Comparison of ENCODE assay signal across 8 mouse cellular contexts in genomic region chr4:134914864-134915209, GRCm38 (mm10). TPM values are rescaled to one million over a fixed set of nuclear protein-coding genes. Genes with fewer than 3 reads are reported as not detected.
DNase-seq lines count a peak whose midpoint lies in the region; ATAC-seq and TF ChIP-seq lines count a peak whose summit lies in the region.

Gene Tmem50a (minus strand): TSS chr4:134915024.

- H3K4me1 ChIP-seq in G1E (ENCODE audit: insufficient read depth, low read depth, low read length): peaks cover 57% of the 10 kb centered on the region
- peaks cover 24% of the 10 kb centered on the region for H3K4me1 ChIP-seq in forebrain, embryonic 15.5 days
- H3K4me1 ChIP-seq in neural tube, embryonic 14.5 days (ENCODE audit: control insufficient read depth, insufficient read depth, low read length): peaks cover 11% of the 10 kb centered on the region
- peaks cover 7% of the 10 kb centered on the region for H3K4me1 ChIP-seq in testis, adult 2 months (ENCODE audit: control insufficient read depth, insufficient read depth, low read length)

- no peaks in the 10 kb centered on the region for H3K9me3 ChIP-seq in G1E (replicated peaks)
- H3K9me3 ChIP-seq in forebrain, embryonic 15.5 days: no peaks in the 10 kb centered on the region
- H3K9me3 ChIP-seq in neural tube, embryonic 14.5 days (ENCODE audit: control insufficient read depth, low read length): no peaks in the 10 kb centered on the region

- H3K4me3 ChIP-seq in G1E (ENCODE audit: low read depth, low read length): peak within 1 kb of the TSS; percentile 89
- peak within 1 kb of the TSS; percentile 97 for H3K4me3 ChIP-seq in forebrain, embryonic 15.5 days
- H3K4me3 ChIP-seq in neural tube, embryonic 14.5 days (ENCODE audit: low read depth, low read length): peak within 1 kb of the TSS; percentile 70
- peak within 1 kb of the TSS; percentile 88 for H3K4me3 ChIP-seq in testis, adult 2 months (ENCODE audit: control insufficient read depth, low read depth, low read length)

- intact Hi-C loops in heart, postnatal 14 days (cut with DNase I): no loop called here

- H3K9ac ChIP-seq in forebrain, embryonic 15.5 days (replicated peaks): peak within 1 kb of the TSS; percentile 94
- peak within 1 kb of the TSS; percentile 74 for H3K9ac ChIP-seq in neural tube, embryonic 14.5 days (replicated peaks; ENCODE audit: low read depth, low read length)

- no peak for TF ChIP-seq CTCF in G1E (IDR thresholded peaks at IDR 0.05; ENCODE audit: low read depth, low read length)
- no peak for TF ChIP-seq CTCF in testis, adult 2 months (IDR thresholded peaks at IDR 0.05; ENCODE audit: control insufficient read depth, insufficient read depth, insufficient replicate concordance, low read depth, low read length)

- H3K36me3 ChIP-seq in G1E (replicated peaks): peaks cover 26% of the 10 kb centered on the region
- peaks cover 14% of the 10 kb centered on the region for H3K36me3 ChIP-seq in forebrain, embryonic 15.5 days
- H3K36me3 ChIP-seq in neural tube, embryonic 14.5 days (ENCODE audit: control insufficient read depth, insufficient read depth, low read length): no peaks in the 10 kb centered on the region
- H3K36me3 ChIP-seq in testis, adult 2 months (ENCODE audit: control insufficient read depth, insufficient read depth, low read length): no peaks in the 10 kb centered on the region

- ATAC-seq in G1E (ENCODE audit: extremely low read depth, insufficient number of reproducible peaks, low FRiP score, poor library complexity, severe bottlenecking): 0 out of 2 replicates have a peak, but pooled peaks have one; percentile 48
- ATAC-seq in forebrain, embryonic 15.5 days (replicated peaks): peak; percentile 95
- ATAC-seq in neural tube, embryonic 14.5 days (ENCODE audit: low read depth): peak; percentile 79

- H3K4me2 ChIP-seq in forebrain, embryonic 15.5 days (replicated peaks): peak within 1 kb of the TSS; percentile 68
- peak within 1 kb of the TSS; percentile 67 for H3K4me2 ChIP-seq in neural tube, embryonic 14.5 days (ENCODE audit: low read depth, low read length)

- WGBS in forebrain, embryonic 15.5 days: under 1% methylated on average over 25 of the region's 25 CpGs
- 0% methylated on average over 25 of the region's 25 CpGs for WGBS in neural tube, embryonic 14.5 days

- TF ChIP-seq POLR2A in testis, adult 2 months (IDR thresholded peaks at IDR 0.05; ENCODE audit: control insufficient read depth, low read depth, low read length): peak; percentile 65

- peak; percentile 92 for DNase-seq in G1E (ENCODE audit: low spot score)
- DNase-seq in cerebellum, adult 11-12 months: peak; percentile 83
- peak; percentile 95 to 96 for DNase-seq in heart, postnatal 14 days
- peak; percentile 93 for DNase-seq in layer of hippocampus, adult 11-12 months (ENCODE audit: low spot score)
- DNase-seq in lung, adult 18-20 months: peak; percentile 94 to 97

- peak within 1 kb of the TSS; percentile 92 for H3K27ac ChIP-seq in forebrain, embryonic 15.5 days (replicated peaks)
- H3K27ac ChIP-seq in neural tube, embryonic 14.5 days (ENCODE audit: low read depth, low read length): peak within 1 kb of the TSS; percentile 71
- peak within 1 kb of the TSS; percentile 46 for H3K27ac ChIP-seq in testis, adult 2 months (ENCODE audit: control insufficient read depth, insufficient read depth, low read depth, low read length)

- no peaks in the 10 kb centered on the region for H3K27me3 ChIP-seq in G1E (ENCODE audit: insufficient read depth, low read length)
- no peaks in the 10 kb centered on the region for H3K27me3 ChIP-seq in forebrain, embryonic 15.5 days
- H3K27me3 ChIP-seq in neural tube, embryonic 14.5 days (ENCODE audit: control insufficient read depth, insufficient read depth, low read length): no peaks in the 10 kb centered on the region
- H3K27me3 ChIP-seq in testis, adult 2 months (ENCODE audit: control insufficient read depth, insufficient read depth, low read length): no peaks in the 10 kb centered on the region

RNA-seq across cellular contexts. Expression of gene Tmem50a, which starts in this region (rescaled TPM):
- 174 and 225 TPM in 2 replicates for total RNA-seq in G1E (2014; fragmentation: Nextera tagmentation)
- 218 and 250 TPM in 2 replicates for total RNA-seq in G1E (2017)
- 8.0 and 10.3 TPM in 2 replicates for polyA plus RNA-seq in G1E (2012)
- 193 and 194 TPM in 2 replicates for polyA plus RNA-seq in forebrain, embryonic 15.5 days (2015; fragmentation: Nextera tagmentation; extraction: Ambion mirVana)
- 10 to 100 TPM; 74.2 to 75.7 TPM for total RNA-seq in heart, postnatal 14 days (2021)
- polyA plus RNA-seq in neural tube, embryonic 14.5 days (2014; fragmentation: Nextera tagmentation; extraction: Ambion mirVana): 207 and 212 TPM in 2 replicates
- 19.5 and 23.0 TPM in 2 replicates for polyA plus RNA-seq in testis, adult 2 months (2012; rRNA removed)

Comparison
In these comparisons a context has a peak if more than half of its experiments do, and no peak if none do; other contexts are left out.
1. Peak in every context shown above with its lines: DNase-seq, ATAC-seq, H3K4me3 ChIP-seq and H3K27ac ChIP-seq.